Mouse (Mus musculus): ENCODE results near the gene Dhx16.

Dhx16 gene

GRCm38 (mm10) chr17:35896781-35897643, 17.4 kb downstream of the Dhx16 start, which contains the start of gene 2310061I04Rik:
2310061I04Rik (minus strand) TSS chr17:35897431.
- DNase-seq (ENCODE audit: extremely low read depth, low read depth) = peak; percentile 71

GRCm38 (mm10) chr17:35897644-35898573, 18.3 kb downstream of the Dhx16 start:
- no peak for DNase-seq (ENCODE audit: extremely low read depth, low read depth)

- DNase-seq (ENCODE audit: extremely low read depth, low read depth) = peak; percentile 90
Measured at GRCm38 (mm10) chr17:35900636-35901035, 21.0 kb downstream of the Dhx16 start.

- DNase-seq (ENCODE audit: extremely low read depth, low read depth) = no peak
Measured at GRCm38 (mm10) chr17:35903343-35903991, 23.8 kb downstream of the Dhx16 start.

GRCm38 (mm10) chr17:35903992-35904355, 24.4 kb downstream of the Dhx16 start:
- DNase-seq (ENCODE audit: extremely low read depth, low read depth) = no peak

- DNase-seq (ENCODE audit: extremely low read depth, low read depth) = no peak
Measured at GRCm38 (mm10) chr17:35905587-35905986, 26.0 kb downstream of the Dhx16 start.

- no peak for DNase-seq (ENCODE audit: extremely low read depth, low read depth)
Measured at GRCm38 (mm10) chr17:35907609-35908008, 28.0 kb downstream of the Dhx16 start.

GRCm38 (mm10) chr17:35909186-35909918, 29.7 kb downstream of the Dhx16 start:
- DNase-seq (ENCODE audit: extremely low read depth, low read depth) = no peak

- DNase-seq (ENCODE audit: extremely low read depth, low read depth) = peak; percentile 85
Measured at GRCm38 (mm10) chr17:35909919-35910369, 30.3 kb downstream of the Dhx16 start, which contains the start of gene Atat1. Atat1 (minus strand) TSS chr17:35910075.

- no peak for DNase-seq (ENCODE audit: extremely low read depth, low read depth)
Measured at GRCm38 (mm10) chr17:35914975-35915374, 35.4 kb downstream of the Dhx16 start.

GRCm38 (mm10) chr17:35915538-35916296, 36.1 kb downstream of the Dhx16 start:
- peak; percentile 40 for DNase-seq (ENCODE audit: extremely low read depth, low read depth)

GRCm38 (mm10) chr17:35916297-35917142, 36.9 kb downstream of the Dhx16 start, which contains the start of the genes Mrps18b and Ppp1r10:
Mrps18b (minus strand) TSS chr17:35916389.
Ppp1r10 (plus strand) TSS chr17:35916434.
- peak; percentile 96 for DNase-seq (ENCODE audit: extremely low read depth, low read depth)

- DNase-seq (ENCODE audit: extremely low read depth, low read depth) = no peak
Measured at GRCm38 (mm10) chr17:35917143-35917462, 37.5 kb downstream of the Dhx16 start.

GRCm38 (mm10) chr17:35917463-35918251, 38.0 kb downstream of the Dhx16 start:
- DNase-seq (ENCODE audit: extremely low read depth, low read depth) = peak; percentile 39

- peak; percentile 32 for DNase-seq (ENCODE audit: extremely low read depth, low read depth)
Measured at GRCm38 (mm10) chr17:35918276-35919059, 38.8 kb downstream of the Dhx16 start.

GRCm38 (mm10) chr17:35919060-35919715, 39.6 kb downstream of the Dhx16 start:
- DNase-seq (ENCODE audit: extremely low read depth, low read depth) = peak; percentile 92

GRCm38 (mm10) chr17:35919864-35920301, 40.3 kb downstream of the Dhx16 start:
- DNase-seq (ENCODE audit: extremely low read depth, low read depth) = peak; percentile 81

All from MEL-GATA-1-ER (cell line).